Mouse (Mus musculus) gastrocnemius, adult 8-10 months (tissue): ENCODE measurements around the gene Vav1. TPM values are rescaled to one million over a fixed set of nuclear protein-coding genes. Genes with fewer than 3 reads are reported as not detected.
A peak's percentile ranks its signal among the peaks of the same experiment; 100 is the strongest.

Experiments used
- DNase-seq, 2 experiments: peaks; one replicate each; pipeline ENCODE4 v3.0.0; 2022; ENCODE audit warnings: low spot score in 2 of 2
- total RNA-seq, 4 experiments: library from RNA; stranded (reverse); gene quantifications; 2 replicates each; pipeline ENCODE4 v1.2.4; 2022

The Vav1 gene
- total RNA-seq, 4 experiments from 2014 or later: 0.17 to 0.48 (median 0.32) TPM

DNA sequence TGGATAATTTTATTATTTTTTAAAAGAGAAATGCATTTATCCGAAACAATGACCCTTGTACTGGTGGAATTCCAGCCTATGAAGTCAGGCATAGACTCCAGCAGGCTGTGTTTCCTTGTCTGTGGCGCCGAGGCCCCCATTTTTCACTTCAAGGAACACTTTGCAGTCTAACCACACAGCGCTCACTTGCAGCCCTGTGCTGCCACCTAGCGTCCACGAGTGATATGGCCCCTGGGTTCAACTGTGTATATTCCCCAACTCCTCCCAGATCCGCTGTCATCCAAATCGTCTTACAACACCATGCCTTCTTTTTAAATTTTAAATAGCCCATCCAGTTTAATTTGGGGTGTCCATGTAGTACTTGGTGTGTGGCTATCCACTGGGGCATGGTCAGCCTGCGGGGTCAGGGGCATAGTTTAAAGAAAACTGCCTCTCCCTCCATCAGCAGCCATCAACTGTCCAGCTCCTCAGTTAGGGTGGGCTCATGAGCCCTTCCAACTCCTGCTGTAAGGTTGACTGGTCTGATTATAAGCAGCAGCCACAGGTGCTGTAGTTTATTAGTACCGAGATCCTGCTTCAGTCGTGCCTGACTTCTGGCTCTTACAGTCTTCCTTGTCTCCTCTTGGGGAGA is 56.9 kb downstream of the Vav1 start:
- peak; percentile 72 for DNase-seq

DNA sequence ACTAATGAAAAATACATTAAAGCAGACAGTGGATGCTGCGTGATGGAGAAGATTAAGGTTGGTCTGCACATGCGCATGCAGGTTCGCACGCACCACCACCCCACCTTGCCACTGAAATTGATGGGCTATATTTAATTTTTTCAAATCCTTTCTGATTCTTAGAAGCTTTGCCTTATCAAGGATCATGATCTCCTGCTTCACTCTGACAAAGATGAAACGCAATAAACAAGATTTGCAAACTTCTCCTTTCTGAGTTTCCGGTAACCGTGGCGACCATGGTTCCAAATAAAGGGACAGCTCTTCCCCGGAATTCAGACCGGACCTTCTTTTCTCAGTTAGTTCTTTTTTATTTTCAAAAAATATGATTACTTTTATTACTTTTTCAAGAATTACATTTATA is 59.1 kb downstream of the Vav1 start:
- no peak for DNase-seq

GRCm38 (mm10) chr17:57339298-57339697 is 60.4 kb downstream of the Vav1 start:
- no peak for DNase-seq

DNA sequence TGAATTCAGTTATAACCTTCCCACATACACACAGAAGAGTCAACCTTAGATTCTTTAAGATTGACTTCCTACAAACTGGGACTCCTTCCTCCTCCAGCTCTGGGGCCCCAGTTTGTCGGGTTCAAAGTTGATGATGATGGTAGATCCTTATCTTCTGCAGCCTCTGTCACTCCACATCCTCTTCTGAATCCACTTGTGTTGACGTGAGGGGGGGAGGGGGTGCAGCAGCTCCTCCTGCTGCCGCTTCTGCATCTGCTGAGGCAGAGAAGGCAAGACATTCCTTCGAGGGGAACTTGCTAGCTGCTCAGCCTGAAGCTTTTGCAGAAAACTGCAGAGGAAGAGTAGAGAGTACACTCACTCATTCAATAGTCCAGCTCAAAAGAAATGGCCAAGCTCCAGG is 62.7 kb downstream of the Vav1 start:
- no peak for DNase-seq

GRCm38 (mm10) chr17:57344029-57344707 is 65.3 kb downstream of the Vav1 start:
- DNase-seq: no peak

- DNase-seq: no peak
Observed at GRCm38 (mm10) chr17:57347017-57347416, 68.1 kb downstream of the Vav1 start.

DNA sequence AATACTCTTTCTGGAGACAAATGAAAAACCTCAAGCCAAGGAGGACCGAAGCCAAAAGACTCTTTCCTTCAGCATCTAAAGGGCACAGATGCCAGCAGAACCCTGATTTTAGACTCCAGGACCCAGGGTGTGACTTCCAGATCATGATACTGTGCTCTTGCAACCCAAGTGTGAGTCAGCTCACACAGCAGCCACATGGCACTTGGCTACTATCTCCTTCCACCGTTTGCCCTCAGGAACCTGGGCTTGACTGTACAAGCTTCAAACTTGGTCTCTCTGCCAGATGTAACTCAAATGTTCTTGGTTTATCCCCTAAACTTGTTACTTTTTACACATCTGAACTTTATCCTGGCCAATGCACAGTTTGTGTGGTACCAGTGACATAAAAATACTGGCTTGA is 68.9 kb downstream of the Vav1 start:
- no peak for DNase-seq

DNA sequence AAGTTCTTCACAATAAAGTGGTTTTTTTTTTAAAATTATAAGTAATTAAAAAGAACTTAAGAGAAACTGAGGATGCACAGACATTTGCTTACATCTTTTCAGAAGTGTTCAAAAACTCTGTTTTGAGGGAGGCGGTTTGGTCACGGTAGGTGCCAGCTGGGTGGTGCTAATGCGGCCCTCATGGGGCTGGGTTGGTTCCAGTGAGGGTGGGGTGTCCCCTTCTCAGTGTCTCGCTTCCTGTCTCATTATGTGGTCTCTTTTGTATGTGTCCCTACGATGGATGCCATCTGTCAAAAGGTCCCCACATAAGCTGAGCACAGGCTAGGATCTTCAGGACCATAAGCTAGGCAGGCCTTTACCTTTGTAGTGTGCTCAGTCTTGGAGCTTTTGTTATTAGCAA is 70.2 kb downstream of the Vav1 start:
- no peak for DNase-seq

GRCm38 (mm10) chr17:57350212-57350611 is 71.3 kb downstream of the Vav1 start:
- no peak for DNase-seq

DNA sequence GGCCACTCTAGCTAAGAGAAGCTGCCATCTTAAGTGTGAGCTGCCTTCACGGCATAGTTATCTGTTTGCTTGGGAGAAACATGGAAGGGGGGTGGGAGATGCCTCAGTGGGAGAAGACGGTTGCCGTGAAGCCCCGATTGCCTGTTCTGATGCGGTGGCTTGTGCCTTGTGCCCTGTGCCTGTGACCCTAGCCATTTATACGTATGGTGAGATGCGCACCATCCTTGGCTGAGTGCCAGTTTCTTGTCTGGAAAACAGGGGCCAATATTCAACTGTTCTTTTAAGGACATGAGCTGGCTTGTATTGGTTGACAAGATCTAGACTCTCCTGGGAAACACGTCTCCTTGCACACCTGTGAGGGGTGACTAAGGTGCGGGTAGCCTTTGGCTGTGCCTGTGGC is 72.2 kb downstream of the Vav1 start:
- no peak for DNase-seq

DNA sequence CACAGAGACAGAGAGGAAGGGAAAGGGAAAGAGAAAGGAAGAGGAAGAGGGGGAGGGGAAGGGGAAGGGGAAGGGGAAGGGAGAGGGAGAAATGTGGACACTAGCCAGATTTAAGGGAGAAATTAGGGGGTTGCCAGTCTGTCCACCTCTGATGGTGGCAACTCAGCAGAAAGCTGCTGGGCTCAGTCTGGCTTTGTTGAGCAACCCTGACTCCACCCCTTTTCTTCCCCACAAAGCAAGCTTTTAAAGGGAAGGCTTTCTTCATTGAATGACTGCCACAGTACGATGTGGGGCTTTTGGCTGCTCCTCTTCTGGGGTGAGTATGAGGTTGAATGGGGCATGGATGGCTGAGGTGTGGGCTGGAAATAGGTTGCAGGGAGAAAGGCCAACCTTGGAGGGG is 79.5 kb downstream of the Vav1 start, which contains the start of gene Adgre1:
Gene Adgre1, plus strand, starts transcription at position 251 of the 400 bp plus-strand sequence.
- DNase-seq: no peak

- no peak for DNase-seq
Observed at GRCm38 (mm10) chr17:57359485-57360241, 80.8 kb downstream of the Vav1 start.

Other genes starting within 250 kb of the Vav1 start
- gene Khsrp, start 247.6 kb upstream of the Vav1 start, total RNA-seq: 10 to 100 TPM; 23.3 to 29.9 (median 27.2) TPM
- not detected for gene Slc25a41, start 237.4 kb upstream of the Vav1 start, total RNA-seq
- under 1 TPM in 1 of 4 experiments, not detected in 3; 0.34 TPM for gene Crb3, start 220.0 kb upstream of the Vav1 start, total RNA-seq
- 10 to 100 TPM; 28.2 to 32.7 (median 31.3) TPM for gene Slc25a23, start 219.2 kb upstream of the Vav1 start, total RNA-seq
- under 1 TPM in 3 of 4 experiments, not detected in 1; 0.12 to 0.52 (median 0.44) TPM for gene Dennd1c, start 200.6 kb upstream of the Vav1 start, total RNA-seq
- gene Tubb4a, start 191.3 kb upstream of the Vav1 start, total RNA-seq: under 1 TPM; 0.53 to 0.88 (median 0.64) TPM
- under 1 TPM in 1 of 4 experiments, not detected in 3; 0.38 TPM for gene Tnfsf9, start 173.8 kb upstream of the Vav1 start, total RNA-seq
- not detected for gene Cd70, start 129.3 kb upstream of the Vav1 start, total RNA-seq
- gene Tnfsf14, start 84.9 kb upstream of the Vav1 start, total RNA-seq: not detected
- 10 to 100 TPM in 3 of 4 experiments, 1 to 10 TPM in 1; 8.4 to 33.5 (median 14.9) TPM for gene C3, start 51.0 kb upstream of the Vav1 start, total RNA-seq
- 10 to 100 TPM; 24.3 to 28.1 (median 26.3) TPM for gene Gpr108, start 30.7 kb upstream of the Vav1 start, total RNA-seq
- gene Trip10, start 29.6 kb upstream of the Vav1 start, total RNA-seq: 100 to 1,000 TPM; 169 to 191 (median 176) TPM
- 1 to 10 TPM; 1.0 to 1.6 (median 1.3) TPM for gene Adgre1, start 79.6 kb downstream of the Vav1 start, total RNA-seq